Mouse (Mus musculus) hindbrain, postnatal 0 days (tissue): ENCODE results near the gene Elmsan1. TPM values are rescaled to one million over a fixed set of nuclear protein-coding genes. Genes with fewer than 3 reads are reported as not detected.
A peak's percentile ranks its signal among the peaks of the same experiment; 100 is the strongest.

Experiments
- ATAC-seq: fragments of 200-750 bp; cut with Nextera tagmentation; 2 replicates; pipeline ENCODE4 v1.8.0; 2017; ENCODE audit warnings: mild to moderate bottlenecking, moderate TSS enrichment, moderate library complexity
- DNase-seq: peaks from one replicate; pipeline ENCODE4 v3.0.0-alpha.2; 2015; ENCODE audit warnings: low spot score
- H3K27ac ChIP-seq: fragments of 300-500 bp; sonication (generic); 2 replicates; pipeline ENCODE4 v1.5.1; 2014; ENCODE audit warnings: mild to moderate bottlenecking
- H3K27me3 ChIP-seq: fragments of 300-500 bp; sonication (generic); 2 replicates; pipeline ENCODE4 v1.6.1; 2014; ENCODE audit warnings: low read length, mixed read lengths; ENCODE audit not compliant: insufficient read depth
- H3K36me3 ChIP-seq: fragments of 300-500 bp; sonication (generic); 2 replicates; pipeline ENCODE4 v1.6.1; 2014; ENCODE audit warnings: low read length, mixed read lengths; ENCODE audit not compliant: insufficient read depth
- H3K4me1 ChIP-seq: fragments of 300-500 bp; sonication (generic); 2 replicates; pipeline ENCODE4 v1.6.1; 2014; ENCODE audit warnings: antibody characterized with exemption, low read length, mixed read lengths; ENCODE audit not compliant: insufficient read depth
- H3K4me2 ChIP-seq: fragments of 300-500 bp; sonication (generic); 2 replicates; pipeline ENCODE4 v1.6.1; 2014; ENCODE audit warnings: low read depth, mild to moderate bottlenecking, low read length, moderate library complexity, mixed read lengths
- H3K4me3 ChIP-seq: fragments of 300-500 bp; sonication (generic); 2 replicates; pipeline ENCODE4 v1.5.1; 2014; ENCODE audit warnings: low read length
- H3K9ac ChIP-seq: fragments of 300-500 bp; sonication (generic); replicated peaks from 2 replicates; pipeline ENCODE4 v1.6.1; 2014; ENCODE audit warnings: mild to moderate bottlenecking, low read length, moderate library complexity, mixed read lengths
- H3K9me3 ChIP-seq: fragments of 300-500 bp; sonication (generic); 2 replicates; pipeline ENCODE4 v1.6.1; 2016; ENCODE audit warnings: low read length, mixed read lengths
- CTCF ChIP-seq: IDR thresholded peaks from 2 replicates; pipeline ENCODE4 v1.5.1; 2016; ENCODE audit warnings: antibody characterized with exemption, control low read depth, low read depth
- WGBS: fragments of 180-500 bp; shearing (Covaris S2); extraction: QIAGEN DNeasy Blood & Tissue Kit; methylation state at CpG from one replicate; pipeline ENCODE4 v1.1.7; 2014; 5-methylcytosine and 5-hydroxymethylcytosine counted together
- polyA plus RNA-seq: library from polyadenylated mRNA; unstranded; fragments of >200 nt; fragmentation: Nextera tagmentation; extraction: Ambion mirVana; gene quantifications from 2 replicates; pipeline ENCODE4 v1.2.1, GENCODE M21; 2015
- total RNA-seq: library from RNA; depleted of rRNA; stranded (reverse); fragments of >200 nt; gene quantifications from 2 replicates; pipeline ENCODE4 v1.2.3, GENCODE M21; 2014

The Elmsan1 gene
- total and polyA plus RNA-seq, 2 experiments from 2014 or later, result 3.0 to 9.3 TPM

- H3K4me3 ChIP-seq, result no peak overlapping the region
- ATAC-seq (no peak), DNase-seq (no peak)
- peaks cover 45% of the 10 kb centered on the region for H3K4me1 ChIP-seq
- H3K27ac ChIP-seq, result no peak overlapping the region
- no peaks in the 10 kb centered on the region for H3K9me3 ChIP-seq
- 66% methylated on average over 14 of the region's 14 CpGs for WGBS
- no peak overlapping the region for H3K4me2 ChIP-seq
- TF ChIP-seq CTCF, result no peak
- no peaks in the 10 kb centered on the region for H3K27me3 ChIP-seq
- no peak overlapping the region for H3K9ac ChIP-seq
- H3K36me3 ChIP-seq, result no peaks in the 10 kb centered on the region
Measured at GRCm38 (mm10) chr12:84188881-84189444, 29.7 kb downstream of the Elmsan1 start.

- no peak for TF ChIP-seq CTCF
- 50% methylated on average over 15 of the region's 15 CpGs for WGBS
- Histone ChIP-seq H3K4me1 (peaks cover 45% of the 10 kb centered on the region), H3K4me2 (no peak overlapping the region), H3K36me3 (no peaks in the 10 kb centered on the region), H3K27ac (peak overlapping the region; percentile 29; the same call in 1 of the 2 replicates), H3K9me3 (no peaks in the 10 kb centered on the region), H3K4me3 (no peak overlapping the region), H3K9ac (no peak overlapping the region), H3K27me3 (no peaks in the 10 kb centered on the region)
- DNase-seq (no peak), ATAC-seq (0 out of 2 replicates have a peak, but pooled peaks have one; percentile 10)
Measured at GRCm38 (mm10) chr12:84187752-84188601, 30.7 kb downstream of the Elmsan1 start.

- WGBS, result 32% methylated on average over 5 of the region's 5 CpGs
- Histone ChIP-seq H3K27me3 (no peaks in the 10 kb centered on the region), H3K9me3 (no peaks in the 10 kb centered on the region), H3K4me3 (no peak overlapping the region), H3K4me1 (peaks cover 44% of the 10 kb centered on the region), H3K27ac (peak overlapping the region; percentile 29; the same call in 1 of the 2 replicates), H3K4me2 (no peak overlapping the region), H3K36me3 (no peaks in the 10 kb centered on the region), H3K9ac (no peak overlapping the region)
- no peak for TF ChIP-seq CTCF
- peak; percentile 73 for DNase-seq
- ATAC-seq, result peak; percentile 18; the same call in 1 of the 2 replicates
Measured at GRCm38 (mm10) chr12:84186950-84187349, 31.7 kb downstream of the Elmsan1 start.

- WGBS, result 48% methylated on average over 3 of the region's 3 CpGs
- ATAC-seq, result peak; percentile 8; the same call in 1 of the 2 replicates
- peak overlapping the region; percentile 29; the same call in 1 of the 2 replicates for H3K27ac ChIP-seq
- peaks cover 44% of the 10 kb centered on the region for H3K4me1 ChIP-seq
- no peak for TF ChIP-seq CTCF
- H3K4me2 ChIP-seq, result no peak overlapping the region
- H3K4me3 ChIP-seq, result no peak overlapping the region
- H3K27me3 ChIP-seq, result no peaks in the 10 kb centered on the region
- no peaks in the 10 kb centered on the region for H3K36me3 ChIP-seq
- no peaks in the 10 kb centered on the region for H3K9me3 ChIP-seq
- H3K9ac ChIP-seq, result no peak overlapping the region
- no peak for DNase-seq
Measured at GRCm38 (mm10) chr12:84186536-84186935, 32.1 kb downstream of the Elmsan1 start.

GRCm38 (mm10) chr12:84185547-84185946 lies 33.1 kb downstream of the Elmsan1 start:
- peaks cover 49% of the 10 kb centered on the region for H3K4me1 ChIP-seq
- H3K27ac ChIP-seq, result no peak overlapping the region
- no peaks in the 10 kb centered on the region for H3K27me3 ChIP-seq
- H3K9me3 ChIP-seq, result no peaks in the 10 kb centered on the region
- DNase-seq (no peak), ATAC-seq (no peak)
- TF ChIP-seq CTCF, result no peak
- no peak overlapping the region for H3K9ac ChIP-seq
- H3K36me3 ChIP-seq, result no peaks in the 10 kb centered on the region
- no peak overlapping the region for H3K4me3 ChIP-seq
- 76% methylated on average over 6 of the region's 6 CpGs for WGBS
- no peak overlapping the region for H3K4me2 ChIP-seq

- no peak for ATAC-seq
- no peak overlapping the region for H3K27ac ChIP-seq
- no peak for TF ChIP-seq CTCF
- no peaks in the 10 kb centered on the region for H3K36me3 ChIP-seq
- H3K9ac ChIP-seq, result no peak overlapping the region
- H3K4me1 ChIP-seq, result peaks cover 44% of the 10 kb centered on the region
- H3K4me2 ChIP-seq, result no peak overlapping the region
- WGBS, result 68% methylated on average over 5 of the region's 5 CpGs
- no peak overlapping the region for H3K4me3 ChIP-seq
- H3K27me3 ChIP-seq, result no peaks in the 10 kb centered on the region
- no peak for DNase-seq
- no peaks in the 10 kb centered on the region for H3K9me3 ChIP-seq
Measured at GRCm38 (mm10) chr12:84184979-84185378, 33.7 kb downstream of the Elmsan1 start.
